Mouse (Mus musculus) liver, embryonic 15.5 days (tissue): ENCODE measurements at regions not wholly inside any gene's neighbourhood (a gene's known extent, or its start where the extent isn't known, plus 50 kb on each side); places are given as distances from the start of the nearest gene placed in this dataset. TPM values are rescaled to one million over a fixed set of nuclear protein-coding genes. Genes with fewer than 3 reads are reported as not detected.

Experiments
- ATAC-seq: fragments of 200-750 bp; cut with Nextera tagmentation; 2 replicates; pipeline ENCODE4 v1.8.0; 2017; ENCODE audit warnings: moderate number of reproducible peaks, mild to moderate bottlenecking, moderate library complexity; ENCODE audit not compliant: insufficient read depth
- H3K27ac ChIP-seq: fragments of 300-500 bp; sonication (generic); replicated peaks from 2 replicates; pipeline ENCODE4 v1.5.1; 2015; ENCODE audit warnings: mild to moderate bottlenecking, inconsistent platforms
- H3K27me3 ChIP-seq: fragments of 300-500 bp; sonication (generic); 2 replicates; pipeline ENCODE4 v1.6.1; 2015; ENCODE audit warnings: mild to moderate bottlenecking, inconsistent platforms
- H3K36me3 ChIP-seq: fragments of 300-500 bp; sonication (generic); replicated peaks from 2 replicates; pipeline ENCODE4 v1.6.1; 2015; ENCODE audit warnings: moderate library complexity, mild to moderate bottlenecking, inconsistent platforms
- H3K4me1 ChIP-seq: fragments of 300-500 bp; sonication (generic); replicated peaks from 2 replicates; pipeline ENCODE4 v1.6.1; 2015; ENCODE audit warnings: inconsistent platforms
- H3K4me2 ChIP-seq: fragments of 300-500 bp; sonication (generic); 2 replicates; pipeline ENCODE4 v1.6.1; 2015; ENCODE audit warnings: moderate library complexity, mild to moderate bottlenecking, inconsistent platforms
- H3K4me3 ChIP-seq: fragments of 300-500 bp; sonication (generic); replicated peaks from 2 replicates; pipeline ENCODE4 v1.5.1; 2015; ENCODE audit warnings: mild to moderate bottlenecking, inconsistent platforms
- H3K9ac ChIP-seq: fragments of 300-500 bp; sonication (generic); 2 replicates; pipeline ENCODE4 v1.6.1; 2015; ENCODE audit warnings: moderate library complexity, mild to moderate bottlenecking, inconsistent platforms
- H3K9me3 ChIP-seq: fragments of 300-500 bp; sonication (generic); replicated peaks from 2 replicates; pipeline ENCODE4 v1.6.1; 2016; ENCODE audit warnings: inconsistent platforms
- WGBS: fragments of 180-500 bp; shearing (Covaris S2); methylation state at CpG from one replicate; pipeline ENCODE4 v1.1.7; 2015; ENCODE audit warnings: mixed read lengths; ENCODE audit not compliant: insufficient replicate concordance; 5-methylcytosine and 5-hydroxymethylcytosine counted together
- microRNA-seq: library from miRNA; unstranded; fragments of <30 nt; microRNA quantifications from one replicate; pipeline ENCODE4, GENCODE M21; 2016

DNA sequence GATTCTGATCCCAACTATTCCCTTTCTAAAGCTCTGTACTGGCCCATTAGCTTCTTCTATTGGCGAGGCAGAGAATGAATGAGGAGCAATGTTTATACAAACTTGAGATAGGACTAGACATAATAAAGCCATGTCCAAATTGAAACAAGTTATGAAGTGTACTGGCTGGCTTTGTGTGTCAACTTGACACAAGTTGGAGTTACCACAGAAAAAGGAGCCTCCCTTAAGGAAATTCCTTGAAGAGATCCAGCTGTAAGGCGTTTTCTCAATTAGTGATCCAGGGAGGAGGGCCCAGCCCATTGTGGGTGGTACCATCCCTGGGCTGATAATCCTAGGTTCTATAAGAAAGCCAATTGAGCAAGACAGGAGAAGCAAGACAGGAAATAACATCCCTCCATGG, 135.9 kb upstream of the Cr2 start:
- no peak for ATAC-seq
- no peaks in the 10 kb centered on the region for H3K9me3 ChIP-seq
- 46% methylated on average over 2 of the region's 2 CpGs for WGBS
- no peak overlapping the region for H3K9ac ChIP-seq
- H3K27me3 ChIP-seq: no peaks in the 10 kb centered on the region
- no peak overlapping the region for H3K27ac ChIP-seq
- H3K4me3 ChIP-seq: no peak overlapping the region
- H3K4me1 ChIP-seq: no peaks in the 10 kb centered on the region
- H3K4me2 ChIP-seq: no peak overlapping the region
- no peaks in the 10 kb centered on the region for H3K36me3 ChIP-seq

DNA sequence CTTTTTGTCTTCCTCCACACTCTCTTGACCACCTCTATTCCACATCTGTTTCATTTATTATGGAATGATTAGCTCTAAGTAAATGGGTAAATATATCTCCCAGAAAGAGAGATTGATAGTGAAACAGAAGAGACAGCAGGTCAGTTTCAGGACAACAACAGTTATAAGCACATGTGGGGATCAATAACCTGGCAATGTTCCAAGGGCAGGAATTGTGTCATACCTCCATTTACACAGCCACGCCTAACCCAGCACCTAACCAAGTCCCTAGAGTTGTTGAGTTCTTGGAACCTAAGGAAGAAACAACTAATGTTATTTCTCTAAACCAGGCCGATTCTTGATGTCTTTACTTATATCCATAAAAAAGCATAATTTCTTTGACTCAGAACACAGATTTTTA, 108.6 kb upstream of the Cr2 start:
- WGBS: 47% methylated on average over 2 of the region's 2 CpGs
- no peak overlapping the region for H3K9ac ChIP-seq
- no peak overlapping the region for H3K27ac ChIP-seq
- no peaks in the 10 kb centered on the region for H3K4me1 ChIP-seq
- no peak overlapping the region for H3K4me3 ChIP-seq
- H3K9me3 ChIP-seq: no peaks in the 10 kb centered on the region
- no peak for ATAC-seq
- no peak overlapping the region for H3K4me2 ChIP-seq
- H3K27me3 ChIP-seq: no peaks in the 10 kb centered on the region
- H3K36me3 ChIP-seq: no peaks in the 10 kb centered on the region

DNA sequence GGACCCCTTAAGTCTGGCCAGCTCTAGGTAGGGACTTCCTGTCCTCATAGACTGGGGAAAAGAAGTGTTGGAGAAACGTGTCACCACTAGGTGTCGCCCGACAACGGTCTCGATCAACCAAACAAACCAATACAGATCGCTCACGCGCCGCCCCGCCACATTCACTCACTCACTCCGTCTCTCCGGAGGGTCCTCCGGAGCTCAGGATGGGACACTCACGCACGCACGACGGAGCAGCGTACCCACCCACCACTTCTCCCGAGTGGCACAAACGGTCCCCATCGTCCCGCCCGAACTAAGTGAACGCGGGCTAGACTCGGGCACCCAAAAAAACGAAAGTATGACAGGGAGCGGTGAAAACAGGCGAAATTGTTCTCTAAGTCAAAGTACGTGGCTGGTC, 65.0 kb upstream of the Cr2 start:
- H3K36me3 ChIP-seq: no peaks in the 10 kb centered on the region
- H3K9me3 ChIP-seq: no peaks in the 10 kb centered on the region
- 2% methylated on average over 30 of the region's 30 CpGs for WGBS
- H3K27me3 ChIP-seq: no peaks in the 10 kb centered on the region
- H3K4me1 ChIP-seq: no peaks in the 10 kb centered on the region
- no peak overlapping the region for H3K4me3 ChIP-seq
- no peak overlapping the region for H3K9ac ChIP-seq
- ATAC-seq: no peak
- no peak overlapping the region for H3K27ac ChIP-seq
- no peak overlapping the region for H3K4me2 ChIP-seq

DNA sequence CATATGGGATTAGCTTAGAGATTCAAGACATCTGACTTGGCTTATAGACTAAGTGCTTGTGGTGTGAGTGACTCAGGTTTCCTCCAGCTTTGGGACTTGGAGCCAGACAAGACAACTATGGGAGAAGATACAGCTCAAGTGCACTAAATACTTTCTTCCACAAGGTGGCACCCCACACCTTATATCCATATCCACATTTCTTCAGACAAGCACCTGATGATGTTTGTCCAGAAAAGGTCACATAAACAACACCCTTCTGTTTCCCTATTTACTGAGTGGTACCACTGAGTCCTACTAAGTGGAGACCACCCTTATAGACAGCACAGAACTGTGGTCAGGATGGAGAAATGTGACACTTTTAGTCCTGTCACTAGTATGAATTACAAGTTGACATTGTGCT, 56.1 kb upstream of the Cr2 start:
- Histone ChIP-seq H3K27ac (no peak overlapping the region), H3K9me3 (no peaks in the 10 kb centered on the region), H3K4me3 (no peak overlapping the region), H3K4me1 (no peaks in the 10 kb centered on the region), H3K27me3 (no peaks in the 10 kb centered on the region), H3K4me2 (no peak overlapping the region), H3K9ac (no peak overlapping the region), H3K36me3 (no peaks in the 10 kb centered on the region)
- ATAC-seq: peak; percentile 47

DNA sequence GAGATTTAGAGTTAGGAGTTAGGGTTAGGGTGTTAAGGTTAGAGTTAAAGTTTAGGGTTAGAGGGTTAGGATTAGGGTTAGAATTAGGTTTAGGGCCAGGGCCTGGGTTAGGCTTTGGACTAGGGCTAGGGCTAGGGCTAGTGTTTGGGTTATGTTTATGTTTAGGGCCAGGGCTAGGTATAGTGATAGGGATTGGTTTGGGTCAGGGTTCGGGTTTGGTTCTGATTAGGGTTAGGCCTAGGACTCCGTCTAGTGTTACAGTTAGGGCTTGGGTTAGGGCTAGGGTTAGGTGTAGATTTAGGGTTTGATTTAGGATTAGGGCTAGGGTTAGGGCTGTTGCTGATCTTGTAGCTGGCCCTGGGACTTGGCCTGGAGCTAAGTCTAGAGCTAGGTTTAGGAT, 50.5 kb upstream of the Cr2 start:
- Histone ChIP-seq H3K9ac (no peak overlapping the region), H3K9me3 (no peaks in the 10 kb centered on the region), H3K36me3 (no peaks in the 10 kb centered on the region), H3K4me1 (no peaks in the 10 kb centered on the region), H3K4me3 (no peak overlapping the region), H3K27me3 (no peaks in the 10 kb centered on the region), H3K4me2 (no peak overlapping the region), H3K27ac (no peak overlapping the region)
- peak; percentile 29; the same call in 1 of the 2 replicates for ATAC-seq
- 57% methylated on average over 2 of the region's 2 CpGs for WGBS

Small RNA genes in the stretch of these regions (microRNA-seq; reads per million reads assigned to microRNA genes)
- gene Gm24802: not detected
